Mouse (Mus musculus): ENCODE data around the gene Tspan9. TPM values are rescaled to one million over a fixed set of nuclear protein-coding genes. Genes with fewer than 3 reads are reported as not detected.

Tspan9 gene
- polyA plus RNA-seq, 1 experiment from 2014 or later: 102 TPM

DNA sequence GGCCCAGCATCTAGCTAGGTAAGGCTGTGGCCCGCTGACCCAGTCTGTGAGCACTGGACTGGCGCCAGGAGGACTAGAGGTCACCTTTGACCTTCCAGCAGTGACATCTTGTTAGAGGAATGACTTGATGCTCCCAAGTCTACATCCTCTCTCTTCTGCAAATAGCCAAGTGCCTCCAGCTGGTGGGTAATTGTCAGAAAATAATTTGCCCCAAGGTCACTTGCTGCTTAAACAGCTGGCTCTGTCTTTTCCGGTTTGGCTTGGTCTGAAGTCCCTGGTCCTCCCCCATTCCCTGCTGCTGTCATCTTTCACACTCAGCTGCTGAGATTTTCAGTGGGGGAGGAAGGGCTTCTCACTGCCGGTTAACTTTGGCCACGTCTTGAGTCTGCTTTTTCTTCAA, 210.7 kb downstream of the Tspan9 start:
- 24% methylated on average over 5 of the region's 5 CpGs for WGBS
- no peaks in the 10 kb centered on the region for H3K27me3 ChIP-seq (replicated peaks)
- no peaks in the 10 kb centered on the region for H3K36me3 ChIP-seq
- H3K9ac ChIP-seq: no peak overlapping the region
- H3K9me3 ChIP-seq: no peaks in the 10 kb centered on the region
- H3K27ac ChIP-seq: no peak overlapping the region
- peak; percentile 51; the same call in 1 of the 2 replicates for ATAC-seq
- H3K4me1 ChIP-seq (replicated peaks): peaks cover 5% of the 10 kb centered on the region; the same call in 1 of the 2 replicates
- no peak overlapping the region for H3K4me3 ChIP-seq (replicated peaks)
- no peak overlapping the region for H3K4me2 ChIP-seq (replicated peaks)

DNA sequence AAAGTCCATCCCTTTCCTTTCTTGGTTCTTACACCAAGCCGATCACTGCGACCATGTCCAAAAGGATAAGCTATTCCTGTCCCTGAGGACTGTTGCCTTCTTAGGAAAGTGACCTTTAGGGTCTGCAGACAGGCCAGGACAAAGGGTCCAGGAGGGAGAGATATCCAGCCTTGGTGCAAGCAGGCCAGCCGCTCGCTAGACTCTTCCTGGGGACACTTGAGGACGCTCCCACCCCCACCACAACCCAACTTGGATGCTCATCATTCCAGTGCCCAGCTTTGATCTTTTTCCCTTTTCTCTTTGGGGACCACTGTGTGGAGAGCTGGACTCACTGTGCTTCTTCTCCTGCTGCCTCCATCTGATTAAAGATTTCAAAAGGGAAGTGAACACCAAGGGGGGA, 214.7 kb downstream of the Tspan9 start:
- H3K9me3 ChIP-seq: no peaks in the 10 kb centered on the region
- H3K9ac ChIP-seq: no peak overlapping the region
- 81% methylated on average over 5 of the region's 5 CpGs for WGBS
- H3K27me3 ChIP-seq (replicated peaks): no peaks in the 10 kb centered on the region
- peaks cover 5% of the 10 kb centered on the region; the same call in 1 of the 2 replicates for H3K4me1 ChIP-seq (replicated peaks)
- no peak overlapping the region for H3K27ac ChIP-seq
- H3K4me3 ChIP-seq (replicated peaks): no peak overlapping the region
- no peak overlapping the region for H3K4me2 ChIP-seq (replicated peaks)
- H3K36me3 ChIP-seq: no peaks in the 10 kb centered on the region
- ATAC-seq: no peak

DNA sequence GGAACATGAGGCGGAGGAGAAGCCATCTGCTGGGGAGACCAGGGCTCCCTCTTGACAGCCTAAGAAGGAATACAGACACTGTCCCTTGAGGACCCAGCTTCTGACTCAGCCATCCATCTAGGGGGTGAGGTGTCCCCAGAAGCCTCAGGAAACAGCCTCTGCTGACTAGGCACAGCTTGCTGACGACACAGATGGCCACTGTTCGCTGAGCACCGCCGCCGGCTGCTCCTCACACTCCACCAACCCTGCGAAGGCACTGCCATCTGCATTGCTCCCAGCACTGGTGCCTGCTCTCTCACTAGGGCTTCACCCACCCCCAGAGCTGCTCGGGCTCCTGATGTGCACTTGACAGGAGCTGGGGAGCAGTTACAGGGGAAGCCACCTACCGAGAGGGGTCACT, 217.5 kb downstream of the Tspan9 start:
- Histone ChIP-seq H3K4me2 (replicated peaks) (no peak overlapping the region), H3K27ac (no peak overlapping the region), H3K36me3 (no peaks in the 10 kb centered on the region), H3K9ac (no peak overlapping the region), H3K4me3 (replicated peaks) (no peak overlapping the region), H3K4me1 (replicated peaks) (no peaks in the 10 kb centered on the region), H3K27me3 (replicated peaks) (no peaks in the 10 kb centered on the region; the same call in 1 of the 2 replicates), H3K9me3 (no peaks in the 10 kb centered on the region)
- WGBS: 63% methylated on average over 9 of the region's 9 CpGs
- no peak for ATAC-seq

DNA sequence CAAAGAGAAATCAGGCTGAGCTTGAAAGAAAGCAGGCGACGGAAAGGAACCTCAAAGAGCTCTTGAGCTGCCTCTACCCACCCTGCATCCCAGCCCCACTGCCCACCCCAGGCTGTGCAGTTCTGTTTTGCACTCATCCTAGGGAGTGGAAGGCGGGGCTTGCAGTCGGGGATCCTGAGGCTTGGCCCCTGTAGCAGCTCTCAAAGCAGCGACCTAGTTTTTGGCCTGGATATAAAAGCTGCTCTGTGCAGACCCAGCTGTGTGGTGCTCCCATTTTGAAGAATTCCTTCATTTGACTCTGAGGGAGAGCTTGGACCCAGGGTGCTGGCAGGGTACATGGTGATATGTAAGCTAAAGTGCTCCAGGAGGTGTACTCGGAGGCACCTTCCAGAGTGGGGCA, 218.6 kb downstream of the Tspan9 start:
- Histone ChIP-seq H3K36me3 (no peaks in the 10 kb centered on the region), H3K4me3 (replicated peaks) (no peak overlapping the region), H3K4me2 (replicated peaks) (no peak overlapping the region), H3K27me3 (replicated peaks) (no peaks in the 10 kb centered on the region; the same call in 1 of the 2 replicates), H3K9ac (no peak overlapping the region), H3K9me3 (no peaks in the 10 kb centered on the region), H3K27ac (no peak overlapping the region), H3K4me1 (replicated peaks) (no peaks in the 10 kb centered on the region)
- ATAC-seq: no peak
- WGBS: 75% methylated on average over 6 of the region's 6 CpGs

DNA sequence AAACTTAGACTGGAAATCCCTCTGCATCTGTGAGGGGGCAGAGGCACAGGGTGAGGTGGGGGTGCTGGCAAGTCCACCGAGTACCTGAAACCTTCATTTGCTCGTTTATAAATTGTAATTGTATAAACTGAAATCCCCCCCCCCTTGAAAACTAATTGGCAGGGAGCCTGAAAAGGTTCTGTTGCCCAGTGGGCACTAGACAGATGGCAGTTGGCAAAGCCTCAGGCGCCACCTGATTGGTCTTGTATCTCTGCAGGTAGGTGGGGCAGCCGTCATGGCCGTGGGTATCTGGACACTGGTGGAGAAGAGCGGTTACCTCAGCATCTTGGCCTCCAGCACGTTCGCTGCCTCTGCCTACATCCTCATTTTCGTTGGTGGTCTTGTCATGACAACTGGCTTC, 220.1 kb downstream of the Tspan9 start:
- Histone ChIP-seq H3K27ac (no peak overlapping the region), H3K4me3 (replicated peaks) (no peak overlapping the region), H3K4me2 (replicated peaks) (no peak overlapping the region), H3K36me3 (no peaks in the 10 kb centered on the region), H3K9me3 (no peaks in the 10 kb centered on the region), H3K4me1 (replicated peaks) (no peaks in the 10 kb centered on the region), H3K27me3 (replicated peaks) (no peaks in the 10 kb centered on the region; the same call in 1 of the 2 replicates), H3K9ac (no peak overlapping the region)
- no peak for ATAC-seq
- 77% methylated on average over 9 of the region's 9 CpGs for WGBS

DNA sequence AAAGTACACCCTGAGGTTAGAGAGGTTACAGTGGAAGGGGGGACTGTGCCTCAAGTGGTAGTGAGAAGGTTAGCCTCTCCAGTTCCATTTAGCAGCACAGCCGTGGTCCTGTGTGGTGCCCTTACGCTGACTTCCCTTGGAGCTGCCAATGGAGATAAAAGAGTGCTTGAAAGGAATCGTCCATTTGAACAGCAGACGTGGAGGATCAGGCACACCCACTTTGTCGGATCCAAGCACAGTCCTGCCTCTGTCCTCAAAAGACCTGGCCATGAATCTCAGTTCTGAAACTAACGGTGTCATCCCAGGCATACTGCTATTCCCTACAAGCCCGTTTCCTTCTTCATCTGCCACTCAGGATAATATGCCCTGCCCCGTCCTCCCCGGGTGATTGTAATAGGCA, 221.4 kb downstream of the Tspan9 start:
- Histone ChIP-seq H3K27me3 (replicated peaks) (no peaks in the 10 kb centered on the region; the same call in 1 of the 2 replicates), H3K9ac (no peak overlapping the region), H3K4me1 (replicated peaks) (no peaks in the 10 kb centered on the region), H3K36me3 (no peaks in the 10 kb centered on the region), H3K4me3 (replicated peaks) (no peak overlapping the region), H3K27ac (no peak overlapping the region), H3K9me3 (no peaks in the 10 kb centered on the region), H3K4me2 (replicated peaks) (no peak overlapping the region)
- 62% methylated on average over 9 of the region's 9 CpGs for WGBS
- ATAC-seq: no peak

DNA sequence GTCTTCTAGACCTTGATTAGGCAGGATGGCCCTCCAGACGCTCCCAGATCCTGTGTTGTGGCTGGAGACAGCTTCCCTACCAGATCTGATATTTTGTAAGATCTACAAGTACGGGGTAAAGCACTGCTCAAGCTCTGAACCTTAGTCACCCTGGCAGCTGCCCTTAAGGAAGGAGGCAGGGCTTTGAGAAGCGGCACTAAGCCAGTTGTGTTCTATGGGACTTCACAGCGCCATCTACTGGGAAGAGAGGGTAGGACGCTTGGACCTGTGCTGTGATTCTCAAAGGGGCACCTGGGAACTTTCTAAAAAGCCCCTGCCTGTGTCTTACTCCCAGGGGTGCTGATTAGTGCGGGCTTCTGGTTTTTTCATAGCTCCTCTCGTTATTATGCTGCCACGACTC, 222.7 kb downstream of the Tspan9 start:
- no peak overlapping the region for H3K4me2 ChIP-seq (replicated peaks)
- ATAC-seq: peak; percentile 65
- H3K9ac ChIP-seq: no peak overlapping the region
- H3K36me3 ChIP-seq: no peaks in the 10 kb centered on the region
- 9% methylated on average over 8 of the region's 8 CpGs for WGBS
- no peaks in the 10 kb centered on the region; the same call in 1 of the 2 replicates for H3K27me3 ChIP-seq (replicated peaks)
- no peaks in the 10 kb centered on the region for H3K4me1 ChIP-seq (replicated peaks)
- H3K9me3 ChIP-seq: no peaks in the 10 kb centered on the region
- H3K4me3 ChIP-seq (replicated peaks): no peak overlapping the region
- H3K27ac ChIP-seq: no peak overlapping the region

DNA sequence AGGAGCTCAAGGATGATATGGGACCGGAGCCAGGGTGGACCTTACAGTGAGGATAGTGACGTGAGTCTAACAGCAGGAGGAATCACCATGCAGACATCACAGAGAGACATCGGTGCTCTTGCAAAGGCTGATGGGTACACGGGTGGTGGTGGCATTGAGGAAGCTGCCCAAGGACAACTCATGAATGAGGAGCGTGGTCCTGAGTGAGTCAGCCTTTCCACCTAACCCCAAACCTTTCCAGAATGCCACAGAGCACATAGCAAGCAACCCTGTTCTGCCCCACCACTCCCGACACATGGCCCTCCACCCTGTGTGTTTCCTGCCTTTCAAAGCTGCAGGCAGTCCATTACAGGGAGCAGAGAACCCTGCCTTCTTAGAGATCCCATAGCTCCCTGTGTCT, 223.9 kb downstream of the Tspan9 start:
- Histone ChIP-seq H3K4me2 (replicated peaks) (no peak overlapping the region), H3K4me1 (replicated peaks) (no peaks in the 10 kb centered on the region), H3K9ac (no peak overlapping the region), H3K27me3 (replicated peaks) (no peaks in the 10 kb centered on the region; the same call in 1 of the 2 replicates), H3K9me3 (no peaks in the 10 kb centered on the region), H3K27ac (no peak overlapping the region), H3K4me3 (replicated peaks) (no peak overlapping the region), H3K36me3 (no peaks in the 10 kb centered on the region)
- no peak for ATAC-seq
- WGBS: 80% methylated on average over 6 of the region's 6 CpGs

DNA sequence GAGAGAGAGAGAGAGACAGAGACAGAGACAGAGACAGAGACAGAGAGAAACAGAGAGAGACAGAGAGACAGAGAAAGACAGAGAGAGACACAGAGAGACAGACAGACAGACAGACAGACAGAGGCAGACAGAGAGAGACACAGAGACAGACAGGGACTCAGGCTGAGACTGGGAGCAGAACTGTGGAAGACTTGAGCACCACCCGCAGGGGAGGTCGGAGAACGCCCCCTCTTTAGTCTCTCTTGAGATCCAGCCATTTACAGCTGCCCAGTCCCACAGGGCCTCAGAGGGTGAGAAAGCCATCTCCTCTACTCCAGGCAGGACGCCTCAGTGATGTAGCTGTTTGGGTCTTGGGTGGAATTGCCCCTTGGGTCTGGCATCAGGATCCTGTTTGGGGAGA, 225.7 kb downstream of the Tspan9 start:
- WGBS: 67% methylated on average over 4 of the region's 4 CpGs
- no peaks in the 10 kb centered on the region for H3K36me3 ChIP-seq

DNA sequence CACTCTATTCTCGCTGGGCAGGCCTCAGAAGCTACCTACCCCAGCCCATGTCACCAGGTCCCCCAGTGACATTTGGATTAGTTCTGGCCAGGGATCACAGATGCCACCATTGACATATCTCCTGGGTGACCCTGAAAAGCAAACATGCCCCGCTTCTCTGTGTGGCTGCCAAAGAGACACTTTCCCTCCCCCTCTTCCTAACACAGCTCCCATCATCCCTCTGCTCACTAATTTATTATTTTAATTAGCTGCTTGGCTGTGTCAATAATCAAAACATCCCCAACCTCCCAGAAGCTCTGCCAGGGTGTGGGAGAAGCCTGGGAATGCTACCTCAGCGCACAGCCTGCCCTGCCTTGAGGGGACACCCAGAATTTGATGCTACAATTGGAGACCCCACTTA, 226.4 kb downstream of the Tspan9 start:
- H3K27ac ChIP-seq: no peak overlapping the region
- 64% methylated on average over 3 of the region's 3 CpGs for WGBS
- H3K4me1 ChIP-seq (replicated peaks): no peaks in the 10 kb centered on the region
- no peak overlapping the region for H3K4me3 ChIP-seq (replicated peaks)
- H3K36me3 ChIP-seq: no peaks in the 10 kb centered on the region
- H3K4me2 ChIP-seq (replicated peaks): no peak overlapping the region
- H3K9me3 ChIP-seq: no peaks in the 10 kb centered on the region
- ATAC-seq: no peak
- no peaks in the 10 kb centered on the region for H3K27me3 ChIP-seq (replicated peaks)
- H3K9ac ChIP-seq: no peak overlapping the region

More for the DNA sequence above, 225.7 kb downstream of the Tspan9 start:
- no peak; the same call in 1 of the 2 replicates for ATAC-seq
- H3K9ac ChIP-seq: no peak overlapping the region
- H3K27ac ChIP-seq: no peak overlapping the region
- no peaks in the 10 kb centered on the region for H3K9me3 ChIP-seq
- H3K4me1 ChIP-seq (replicated peaks): no peaks in the 10 kb centered on the region
- H3K4me3 ChIP-seq (replicated peaks): no peak overlapping the region
- no peak overlapping the region for H3K4me2 ChIP-seq (replicated peaks)
- no peaks in the 10 kb centered on the region; the same call in 1 of the 2 replicates for H3K27me3 ChIP-seq (replicated peaks)

DNA sequence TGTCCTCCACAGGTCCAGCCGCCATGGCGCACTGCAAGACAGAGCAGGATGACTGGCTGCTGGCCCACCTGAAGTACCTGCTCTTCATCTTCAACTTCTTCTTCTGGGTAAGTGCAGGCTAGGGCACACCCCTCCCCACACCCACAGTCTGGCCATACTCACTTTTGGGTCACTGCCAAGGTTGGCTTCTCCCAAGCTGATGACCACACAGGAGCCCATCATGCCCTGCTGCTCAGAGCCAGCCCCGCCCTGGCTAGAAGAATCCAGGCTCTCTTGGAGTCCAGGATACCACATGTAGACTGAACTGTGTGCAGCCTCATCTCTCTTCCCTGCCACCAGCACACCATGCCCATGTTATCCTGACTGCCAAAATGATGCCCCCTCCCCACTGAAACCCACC, 230.5 kb downstream of the Tspan9 start:
- no peaks in the 10 kb centered on the region for H3K36me3 ChIP-seq
- no peak overlapping the region for H3K4me3 ChIP-seq (replicated peaks)
- H3K9me3 ChIP-seq: no peaks in the 10 kb centered on the region
- H3K4me2 ChIP-seq (replicated peaks): no peak overlapping the region
- H3K27me3 ChIP-seq (replicated peaks): no peaks in the 10 kb centered on the region
- WGBS: 93% methylated on average over 3 of the region's 3 CpGs
- no peak overlapping the region for H3K27ac ChIP-seq
- H3K4me1 ChIP-seq (replicated peaks): no peaks in the 10 kb centered on the region
- no peak overlapping the region for H3K9ac ChIP-seq
- ATAC-seq: no peak

DNA sequence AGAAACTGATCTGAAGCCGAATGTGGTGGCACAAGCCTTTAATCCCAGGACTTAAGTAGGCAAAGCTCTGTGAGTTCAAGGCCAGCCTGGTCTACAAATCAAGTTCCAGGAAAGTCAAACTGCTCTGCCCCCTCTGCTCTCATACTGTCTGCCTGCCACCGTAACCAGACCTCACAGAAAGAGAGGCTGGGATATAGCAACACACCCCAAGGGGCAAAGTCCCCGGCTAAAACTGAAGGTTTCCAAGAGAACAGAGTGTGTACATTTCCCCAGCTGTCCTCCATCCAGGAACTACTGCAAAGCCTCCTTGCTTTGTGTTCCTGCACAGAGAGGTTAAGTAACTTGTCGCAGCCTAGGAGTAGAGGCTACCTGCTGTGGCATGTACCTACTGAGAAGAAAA, 231.7 kb downstream of the Tspan9 start:
- 52% methylated on average over 4 of the region's 4 CpGs for WGBS
- H3K4me1 ChIP-seq (replicated peaks): no peaks in the 10 kb centered on the region
- H3K4me3 ChIP-seq (replicated peaks): no peak overlapping the region
- no peak overlapping the region for H3K4me2 ChIP-seq (replicated peaks)
- H3K9me3 ChIP-seq: no peaks in the 10 kb centered on the region
- H3K27ac ChIP-seq: no peak overlapping the region
- peak; percentile 87 for ATAC-seq
- H3K9ac ChIP-seq: no peak overlapping the region
- no peaks in the 10 kb centered on the region for H3K36me3 ChIP-seq
- H3K27me3 ChIP-seq (replicated peaks): no peaks in the 10 kb centered on the region

Measured in intestine, embryonic 15.5 days (tissue).